Mouse (Mus musculus) intestine, embryonic 16.5 days (tissue): ENCODE measurements around the gene Tmem51. TPM values are rescaled to one million over a fixed set of nuclear protein-coding genes. Genes with fewer than 3 reads are reported as not detected.
A peak's percentile ranks its signal among the peaks of the same experiment; 100 is the strongest.
"Not testable (repeated sequence)": the region's sequence is repeated elsewhere in the genome, so short reads cannot be mapped to it uniquely, and the experiment has no call there.

Source experiments
- ATAC-seq: fragments of 200-750 bp; cut with Nextera tagmentation; 2 replicates; pipeline ENCODE4 v1.8.0; 2017; ENCODE audit warnings: moderate TSS enrichment, moderate library complexity
- H3K27ac ChIP-seq: fragments of 300-500 bp; sonication (generic); 2 replicates; pipeline ENCODE4 v1.5.1; 2014; ENCODE audit warnings: mild to moderate bottlenecking, low read length
- H3K27me3 ChIP-seq: fragments of 300-500 bp; sonication (generic); replicated peaks from 2 replicates; pipeline ENCODE4 v1.6.1; 2014; ENCODE audit warnings: low read length, control low read depth, mixed read lengths; ENCODE audit not compliant: control insufficient read depth, insufficient read depth
- H3K36me3 ChIP-seq: fragments of 300-500 bp; sonication (generic); 2 replicates; pipeline ENCODE4 v1.6.1; 2014; ENCODE audit warnings: low read length, control low read depth; ENCODE audit not compliant: control insufficient read depth, insufficient read depth
- H3K4me1 ChIP-seq: fragments of 300-500 bp; sonication (generic); 2 replicates; pipeline ENCODE4 v1.6.1; 2014; ENCODE audit warnings: low read length, control low read depth, mixed read lengths; ENCODE audit not compliant: control insufficient read depth, insufficient read depth
- H3K4me2 ChIP-seq: fragments of 300-500 bp; sonication (generic); 2 replicates; pipeline ENCODE4 v1.6.1; 2014; ENCODE audit warnings: low read depth, low read length, control low read depth
- H3K4me3 ChIP-seq: fragments of 300-500 bp; sonication (generic); 2 replicates; pipeline ENCODE4 v1.5.1; 2014; ENCODE audit warnings: mild to moderate bottlenecking, low read length
- H3K9ac ChIP-seq: fragments of 300-500 bp; sonication (generic); 2 replicates; pipeline ENCODE4 v1.6.1; 2014; ENCODE audit warnings: low read depth, low read length
- H3K9me3 ChIP-seq: fragments of 300-500 bp; sonication (generic); 2 replicates; pipeline ENCODE4 v1.6.1; 2016; ENCODE audit warnings: low read length, control low read depth; ENCODE audit not compliant: control insufficient read depth
- WGBS: fragments of 180-500 bp; shearing (Covaris S2); extraction: QIAGEN DNeasy Blood & Tissue Kit; methylation state at CpG from one replicate; pipeline ENCODE4 v1.1.7; 2014; 5-methylcytosine and 5-hydroxymethylcytosine counted together
- polyA plus RNA-seq: library from polyadenylated mRNA; unstranded; fragments of >200 nt; fragmentation: Nextera tagmentation; extraction: Ambion mirVana; gene quantifications from 2 replicates; pipeline ENCODE4 v1.2.1, GENCODE M21; 2015

Tmem51 gene
- polyA plus RNA-seq, 1 experiment from 2014 or later = 160 TPM

DNA sequence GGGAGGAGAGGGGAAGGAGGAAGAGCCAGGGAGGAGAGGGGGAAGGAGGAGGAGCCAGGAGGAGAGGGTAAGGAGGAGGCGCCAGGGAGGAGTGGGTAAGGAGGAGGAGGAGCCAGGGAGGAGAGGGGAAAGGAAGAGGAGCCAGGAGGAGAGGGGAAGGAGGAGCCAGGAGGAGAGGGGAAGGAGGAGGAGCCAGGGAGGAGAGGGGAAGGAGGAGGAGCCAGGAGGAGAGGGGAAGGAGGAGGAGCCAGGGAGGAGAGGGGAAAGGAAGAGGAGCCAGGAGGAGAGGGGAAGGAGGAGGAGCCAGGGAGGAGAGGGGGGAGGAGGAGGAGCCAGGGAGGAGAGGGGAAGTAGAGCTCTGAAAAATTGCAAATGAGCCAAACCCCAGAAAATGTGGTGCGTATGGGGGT, 90.0 kb downstream of the Tmem51 start:
- H3K4me2 ChIP-seq, ATAC-seq, H3K9me3 ChIP-seq, H3K27ac ChIP-seq, H3K4me3 ChIP-seq, H3K36me3 ChIP-seq, H3K9ac ChIP-seq, H3K27me3 ChIP-seq: not testable (repeated sequence)
- WGBS = 60% methylated on average over 2 of the region's 2 CpGs
- H3K4me1 ChIP-seq = peaks cover 27% of the 10 kb centered on the region

DNA sequence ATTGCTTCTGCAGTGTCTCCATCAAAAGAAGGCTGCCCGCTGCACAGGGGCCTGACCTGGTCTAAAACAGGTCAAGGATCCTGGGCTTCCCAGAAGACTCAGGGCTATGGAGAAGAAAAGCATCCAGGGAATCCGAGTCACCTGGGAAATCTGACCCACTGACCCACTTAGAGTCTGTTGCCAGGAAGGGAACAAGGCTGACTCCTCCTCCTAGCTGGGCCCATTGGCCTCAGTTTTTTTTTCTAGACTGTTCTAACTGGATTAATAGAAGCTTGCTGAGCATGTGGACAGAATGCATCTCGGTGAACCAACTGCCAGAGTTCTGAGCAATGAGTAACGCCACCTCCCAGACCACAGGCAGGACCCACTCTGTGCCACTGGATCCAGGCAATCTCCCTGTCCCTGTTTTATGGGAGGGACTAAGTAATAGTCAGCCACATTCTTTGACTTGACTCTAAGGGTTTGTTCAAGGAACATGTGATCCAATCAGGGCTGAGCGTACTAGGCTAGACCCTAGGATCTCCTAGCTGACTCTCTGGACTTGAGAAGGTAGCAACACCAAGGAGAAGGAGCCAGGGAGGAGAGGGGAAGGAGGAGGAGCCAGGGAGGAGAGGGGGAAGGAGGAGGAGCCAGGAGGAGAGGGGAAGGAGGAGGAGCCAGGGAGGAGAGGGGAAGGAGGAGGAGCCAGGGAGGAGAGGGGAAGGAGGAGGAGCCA, 90.6 kb downstream of the Tmem51 start:
- H3K27ac ChIP-seq = 0 out of 2 replicates have a peak overlapping the region, but pooled peaks have one; percentile 38
- no peaks in the 10 kb centered on the region for H3K36me3 ChIP-seq
- WGBS = 77% methylated on average over 5 of the region's 5 CpGs
- H3K9me3 ChIP-seq = no peaks in the 10 kb centered on the region
- no peaks in the 10 kb centered on the region for H3K27me3 ChIP-seq
- H3K4me2 ChIP-seq = no peak overlapping the region
- peaks cover 26% of the 10 kb centered on the region for H3K4me1 ChIP-seq
- no peak overlapping the region for H3K4me3 ChIP-seq
- no peak overlapping the region for H3K9ac ChIP-seq
- ATAC-seq = peak; percentile 12; the same call in 1 of the 2 replicates

DNA sequence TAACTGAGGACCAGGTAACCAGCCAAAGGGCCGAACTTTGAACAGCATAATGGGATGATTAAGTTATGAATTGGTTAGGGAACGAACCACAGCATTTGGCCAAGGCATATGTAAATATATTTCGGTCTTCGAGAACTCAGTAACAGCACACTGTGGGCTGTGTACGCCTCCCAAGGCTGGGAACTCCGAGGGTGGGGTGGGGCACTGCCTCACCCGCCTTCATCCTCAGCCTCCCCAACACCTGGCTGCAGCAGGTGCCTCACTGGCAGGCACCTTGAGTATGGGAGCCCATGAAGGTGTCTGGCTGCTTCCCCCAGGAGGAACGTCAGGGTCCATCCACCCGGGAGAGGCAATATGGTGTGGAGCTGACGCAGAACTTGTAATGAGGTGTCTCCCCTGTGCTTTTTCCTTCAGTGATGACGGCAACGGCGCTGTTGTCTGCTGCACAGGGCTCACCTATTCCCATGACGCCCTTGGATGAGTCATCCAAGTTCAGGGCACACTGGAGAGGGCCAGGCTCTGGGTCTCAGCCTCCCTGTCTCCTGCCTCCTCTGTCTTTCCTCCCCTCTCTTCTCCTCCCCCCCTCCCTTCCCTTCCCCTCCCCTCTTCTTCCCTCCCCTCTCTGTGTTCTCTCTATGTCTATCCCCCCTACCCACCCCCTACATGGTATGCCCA, 91.4 kb downstream of the Tmem51 start:
- 0 out of 2 replicates have a peak overlapping the region, but pooled peaks have one; percentile 26 for H3K9ac ChIP-seq
- peaks cover 21% of the 10 kb centered on the region for H3K4me1 ChIP-seq
- H3K4me3 ChIP-seq = no peak overlapping the region
- no peaks in the 10 kb centered on the region for H3K9me3 ChIP-seq
- H3K27ac ChIP-seq = no peak overlapping the region
- peak; percentile 59 for ATAC-seq
- WGBS = 69% methylated on average over 14 of the region's 14 CpGs
- H3K4me2 ChIP-seq = no peak overlapping the region
- H3K27me3 ChIP-seq = no peaks in the 10 kb centered on the region
- no peaks in the 10 kb centered on the region for H3K36me3 ChIP-seq

DNA sequence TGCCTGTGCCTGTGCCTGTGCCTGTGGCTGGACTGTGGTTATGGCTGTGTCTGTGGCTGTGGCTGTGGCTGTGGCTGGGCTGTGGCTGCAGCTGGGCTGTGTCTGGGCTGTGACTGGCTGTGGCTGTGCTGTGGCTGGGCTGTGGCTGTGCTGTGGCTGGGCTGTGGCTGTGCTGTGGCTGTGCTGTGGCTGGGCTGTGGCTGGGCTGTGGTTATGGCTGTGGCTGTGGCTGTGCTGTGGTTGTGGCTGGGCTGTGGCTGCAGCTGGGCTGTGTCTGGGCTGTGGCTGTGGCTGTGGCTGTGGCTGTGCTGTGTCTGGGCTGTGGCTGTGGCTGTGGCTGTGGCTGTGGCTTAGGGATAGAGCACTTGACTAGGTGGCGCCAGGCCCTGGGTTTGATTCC, 95.9 kb downstream of the Tmem51 start:
- Histone ChIP-seq H3K36me3 (no peaks in the 10 kb centered on the region), H3K9me3 (no peaks in the 10 kb centered on the region), H3K4me2 (no peak overlapping the region), H3K4me1 (peaks cover 3% of the 10 kb centered on the region; the same call in 1 of the 2 replicates), H3K4me3 (no peak overlapping the region), H3K9ac (no peak overlapping the region), H3K27me3 (no peaks in the 10 kb centered on the region), H3K27ac (no peak overlapping the region)
- WGBS = 86% methylated on average over 1 of the region's 1 CpGs
- ATAC-seq = no peak

DNA sequence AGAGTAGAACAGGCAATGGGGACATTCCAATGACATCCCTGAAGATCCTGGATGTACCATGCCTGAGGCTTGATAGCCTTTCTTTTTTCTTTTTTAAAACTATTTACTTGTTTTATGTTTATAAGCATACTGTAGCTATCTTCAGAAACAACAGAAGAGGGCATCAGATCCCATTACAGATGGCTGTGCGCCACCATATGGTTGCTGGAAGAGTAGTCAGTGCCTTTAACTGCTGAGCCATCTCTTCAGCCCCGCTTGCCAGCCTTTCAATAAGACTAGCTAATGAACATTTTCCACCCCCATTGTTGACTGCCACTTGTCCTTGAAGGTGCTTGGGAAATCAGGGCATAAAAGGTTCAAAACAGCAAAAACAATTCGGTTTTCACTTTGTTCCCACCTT, 100.4 kb downstream of the Tmem51 start:
- Histone ChIP-seq H3K27me3 (no peaks in the 10 kb centered on the region), H3K4me3 (no peak overlapping the region), H3K9me3 (no peaks in the 10 kb centered on the region), H3K27ac (no peak overlapping the region), H3K9ac (no peak overlapping the region), H3K36me3 (no peaks in the 10 kb centered on the region), H3K4me2 (no peak overlapping the region), H3K4me1 (no peaks in the 10 kb centered on the region)
- ATAC-seq = no peak
- WGBS = 65% methylated on average over 3 of the region's 3 CpGs

DNA sequence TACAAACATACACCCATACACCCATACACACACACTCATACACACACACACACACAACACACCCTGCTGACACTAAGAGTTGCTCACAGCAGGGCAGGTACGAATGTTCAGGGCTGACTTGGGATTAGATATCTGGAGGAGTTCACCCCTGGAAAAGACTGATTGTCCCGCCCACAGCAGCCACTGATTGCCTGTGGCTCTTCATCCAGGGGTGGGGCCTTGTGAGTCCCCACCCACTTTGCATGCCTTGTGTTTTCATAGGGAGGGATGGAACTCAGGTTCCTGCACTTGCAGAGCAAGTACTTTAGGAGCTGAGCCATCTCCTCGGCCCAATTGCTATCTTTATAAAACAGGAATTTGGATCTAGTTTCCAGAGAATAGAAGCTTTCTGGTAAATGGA, 102.6 kb downstream of the Tmem51 start:
- Histone ChIP-seq H3K36me3 (no peaks in the 10 kb centered on the region), H3K4me3 (no peak overlapping the region), H3K4me2 (no peak overlapping the region), H3K27me3 (no peaks in the 10 kb centered on the region), H3K4me1 (no peaks in the 10 kb centered on the region), H3K9me3 (no peaks in the 10 kb centered on the region), H3K27ac (no peak overlapping the region), H3K9ac (no peak overlapping the region)
- no peak for ATAC-seq
- WGBS = 63% methylated on average over 3 of the region's 3 CpGs

Other genes with a start within 250 kb of the Tmem51 start
- gene Ctrc, start 237.9 kb downstream of the Tmem51 start, polyA plus RNA-seq = 0.29 and 0.87 TPM in 2 replicates
- gene Efhd2, start 209.4 kb downstream of the Tmem51 start, polyA plus RNA-seq = 140 and 163 TPM in 2 replicates
- gene Fhad1, start 69.2 kb downstream of the Tmem51 start, polyA plus RNA-seq = 1.4 and 2.3 TPM in 2 replicates
- gene Kazn, start 155.1 kb upstream of the Tmem51 start, polyA plus RNA-seq = 10.7 and 11.3 TPM in 2 replicates